Comparison of ENCODE assay signal across 8 mouse cellular contexts in genomic region chr12:113858893-113859292, GRCm38 (mm10).
DNase-seq lines count a peak whose midpoint lies in the region; ATAC-seq lines count a peak whose summit lies in the region.

No protein-coding gene starts in this region.

- ATAC-seq in CD4-positive, CD25-positive, alpha-beta regulatory T cell, adult 4 months = no peak

- DNase-seq in CD4-positive, CD25-positive, alpha-beta regulatory T cell, adult 2 months (ENCODE audit: low read depth, low spot score) = peak; percentile 58
- DNase-seq in layer of hippocampus, postnatal 25 days (ENCODE audit: extremely low spot score in 1 of 2, low spot score in 1 of 2) = peak; percentile 6 to 14
- DNase-seq in layer of hippocampus, postnatal 14 days (ENCODE audit: low spot score in 2 of 2) = no peak
- peak; percentile 1 for DNase-seq in Muller cell, postnatal 12 days (ENCODE audit: inconsistent ontology term)
- DNase-seq in embryo, embryonic 11.5 days (ENCODE audit: low read depth, low spot score) = peak; percentile 7
- peak; percentile 52 for DNase-seq in naive thymus-derived CD4-positive, alpha-beta T cell, adult 2 months (ENCODE audit: low read depth)
- DNase-seq in MN1 (ENCODE audit: low spot score) = no peak

Comparison
In these comparisons a context has a peak if more than half of its experiments do, and no peak if none do; other contexts are left out.
1. DNase-seq: peak in CD4-positive, CD25-positive, alpha-beta regulatory T cell, adult 2 months (single experiment), layer of hippocampus, postnatal 25 days (2 of 2), Muller cell, postnatal 12 days (single experiment), embryo, embryonic 11.5 days (single experiment) and naive thymus-derived CD4-positive, alpha-beta T cell, adult 2 months (single experiment); none in layer of hippocampus, postnatal 14 days (0 of 2) and MN1 (single experiment).